Mouse (Mus musculus): ENCODE measurements around the gene Phc1.
"Not testable (repeated sequence)": the region's sequence is repeated elsewhere in the genome, so short reads cannot be mapped to it uniquely, and the experiment has no call there.

Phc1 gene

DNA sequence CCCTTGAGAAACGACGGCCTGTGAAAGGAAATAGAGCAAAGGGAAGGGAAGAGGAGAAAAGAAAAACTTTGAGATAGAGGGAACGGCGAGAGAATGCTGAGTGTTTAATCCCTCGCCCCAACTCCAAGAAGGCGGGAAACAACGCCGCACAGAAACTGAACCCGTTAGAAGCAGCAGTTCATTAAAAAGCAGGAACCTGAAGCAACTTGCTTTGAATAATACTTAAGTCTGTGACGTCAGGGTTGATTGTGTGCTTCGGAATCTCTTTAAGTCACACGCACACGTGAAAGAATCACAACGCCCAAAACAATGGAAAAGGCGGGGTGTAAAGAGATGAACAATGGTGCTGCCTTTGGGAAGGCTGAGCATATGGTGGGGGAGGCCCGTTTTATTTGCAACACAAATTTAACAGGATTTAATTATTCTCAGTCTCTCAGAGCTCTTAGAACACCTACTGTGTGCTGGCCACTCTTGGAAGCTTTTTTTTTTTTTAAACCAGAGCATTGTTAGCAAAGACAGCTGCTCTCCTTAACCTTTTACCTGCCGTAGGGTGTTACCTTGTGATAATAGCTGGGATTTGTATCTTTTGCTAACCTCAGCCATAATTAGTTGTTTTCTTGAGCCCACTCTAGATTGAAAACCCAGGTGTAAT, at the start of gene Phc1:
Gene Phc1, minus strand, starts transcription at position 213 of the 652 bp plus-strand sequence.
- DNase-seq = no peak

DNA sequence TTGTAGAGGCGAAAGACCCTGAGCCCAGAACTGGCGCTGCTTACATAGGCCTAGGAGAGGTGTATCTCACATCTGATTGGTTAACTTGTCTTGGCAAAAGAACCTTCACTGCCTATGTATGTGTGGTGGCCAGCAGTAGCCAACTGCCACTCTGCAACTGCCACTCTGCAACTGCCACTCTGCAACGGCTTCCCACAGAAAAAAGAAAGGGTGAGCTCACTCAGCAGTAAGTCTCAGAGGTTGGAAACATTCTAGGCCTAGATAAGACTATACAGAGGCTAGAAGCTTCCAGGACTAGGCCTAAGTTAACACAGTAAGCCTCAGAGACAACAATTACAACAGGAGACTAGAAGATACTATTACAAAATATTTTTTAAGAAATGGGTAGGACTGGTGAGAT, 49.6 kb upstream of the Phc1 start:
- DNase-seq = not testable (repeated sequence)

DNA sequence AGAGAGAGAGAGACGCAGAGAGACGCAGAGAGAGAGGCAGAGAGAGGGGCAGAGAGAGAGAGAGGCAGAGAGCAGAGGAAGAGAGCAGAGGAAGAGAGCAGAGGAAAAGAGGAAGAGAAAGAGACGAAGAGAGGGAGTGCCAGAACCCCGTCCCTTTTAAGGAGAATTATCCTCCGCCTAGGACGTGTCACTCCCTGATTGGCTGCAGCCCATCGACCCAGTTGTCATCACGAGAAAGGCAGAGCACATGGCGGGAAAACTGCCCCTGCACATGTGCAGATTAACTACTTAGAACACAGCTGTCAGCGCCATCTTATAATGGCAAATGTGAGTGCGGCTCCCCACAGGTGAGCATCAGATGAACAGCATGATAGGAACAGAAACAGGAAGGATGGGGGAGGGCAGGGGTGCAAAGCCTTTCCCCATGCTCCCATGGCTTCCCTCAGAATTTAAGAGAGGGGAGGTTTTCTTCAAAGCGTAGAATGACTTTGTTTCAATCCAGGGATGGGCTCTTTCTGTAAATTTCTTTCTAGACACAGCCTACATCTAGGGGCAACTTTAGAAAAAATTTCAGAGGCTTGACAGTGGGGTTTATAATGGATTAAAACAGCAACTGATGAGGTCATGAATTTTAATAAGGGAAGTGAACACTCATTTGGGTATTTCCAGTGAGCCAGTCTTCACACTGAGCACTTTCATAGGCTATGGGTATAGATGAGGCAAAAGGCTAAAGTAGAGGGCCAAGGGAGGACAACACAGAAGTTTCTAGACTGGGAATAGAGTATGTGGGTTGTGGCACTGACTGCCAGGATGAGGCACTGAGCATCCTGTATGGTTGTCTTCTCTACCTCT, 47.0 kb upstream of the Phc1 start:
- not testable (repeated sequence) for DNase-seq

DNA sequence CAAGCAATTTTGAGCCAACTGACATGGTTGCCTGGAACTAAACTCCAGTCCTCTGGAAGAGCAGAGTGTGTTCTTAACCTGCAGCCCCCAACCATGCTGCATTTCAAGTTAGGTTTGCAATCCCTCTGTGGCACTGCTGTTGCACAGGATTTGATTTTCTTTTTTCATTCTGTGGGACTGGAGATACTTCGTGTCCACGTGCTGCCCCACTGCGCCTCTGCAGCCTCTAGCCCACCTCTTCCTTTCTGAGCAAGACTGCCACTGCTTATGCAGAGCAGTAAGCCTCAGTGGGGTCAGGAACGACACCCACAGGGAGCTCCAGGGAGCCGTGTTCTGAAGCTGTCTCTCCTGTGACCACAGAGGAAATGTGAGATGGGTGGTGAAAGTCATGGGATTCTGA, 45.4 kb upstream of the Phc1 start:
- no peak for DNase-seq

DNA sequence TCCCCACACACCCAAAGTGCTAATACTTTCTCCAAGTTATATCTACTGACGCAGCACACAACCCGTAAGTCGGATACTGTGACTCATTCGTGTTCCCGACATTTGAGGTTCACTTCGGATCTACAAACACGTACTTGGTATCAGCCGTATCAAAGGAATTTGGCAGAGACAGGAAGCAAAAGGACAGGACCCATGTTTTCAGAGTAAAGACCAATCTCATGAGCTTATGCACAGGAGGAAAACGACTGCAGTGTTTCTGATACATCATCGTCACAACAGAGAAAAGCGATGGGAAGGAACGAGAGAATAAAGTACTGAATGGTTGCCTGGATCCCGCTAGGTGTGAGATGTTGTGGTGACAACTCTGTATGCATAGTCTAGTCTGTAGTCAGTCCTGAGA, 44.5 kb upstream of the Phc1 start:
- DNase-seq = no peak

DNA sequence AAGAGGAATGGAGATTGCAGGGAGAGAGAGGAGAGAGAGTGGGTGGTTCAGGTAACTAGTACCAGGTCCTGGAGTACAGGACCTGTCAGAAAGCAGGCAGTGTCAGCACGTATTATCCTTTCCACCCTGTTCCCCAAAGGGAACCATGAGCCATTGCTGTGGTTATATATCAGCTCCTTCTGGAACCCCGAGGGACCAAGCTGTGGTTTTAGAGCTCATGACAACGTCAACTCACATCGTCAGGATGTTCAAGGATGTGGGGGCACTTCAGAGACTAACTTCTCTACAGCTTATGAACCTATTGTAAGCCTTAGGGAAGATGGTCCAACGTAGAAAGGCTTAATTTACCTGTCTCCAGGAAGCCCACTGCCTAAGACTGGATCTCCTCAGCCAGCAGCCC, 42.9 kb upstream of the Phc1 start:
- no peak for DNase-seq

DNA sequence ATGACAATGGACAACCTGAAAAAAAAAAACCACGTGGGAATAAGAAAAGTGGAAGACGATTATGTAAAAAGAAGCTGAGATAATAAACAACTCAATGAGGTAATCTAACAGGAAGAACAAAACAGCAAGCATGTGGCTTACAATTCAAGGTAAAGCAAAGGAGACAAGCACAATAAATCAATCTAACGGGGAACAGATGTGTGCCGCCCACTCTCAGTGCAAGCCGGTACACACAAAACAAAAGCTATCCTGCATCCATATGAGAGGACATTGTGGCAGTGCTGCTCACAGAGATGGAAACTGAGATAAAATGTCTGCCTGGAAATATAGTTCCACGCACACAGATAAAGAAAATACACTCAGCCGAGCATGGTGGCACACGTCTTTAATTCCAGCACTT, 41.7 kb upstream of the Phc1 start:
- no peak for DNase-seq

DNA sequence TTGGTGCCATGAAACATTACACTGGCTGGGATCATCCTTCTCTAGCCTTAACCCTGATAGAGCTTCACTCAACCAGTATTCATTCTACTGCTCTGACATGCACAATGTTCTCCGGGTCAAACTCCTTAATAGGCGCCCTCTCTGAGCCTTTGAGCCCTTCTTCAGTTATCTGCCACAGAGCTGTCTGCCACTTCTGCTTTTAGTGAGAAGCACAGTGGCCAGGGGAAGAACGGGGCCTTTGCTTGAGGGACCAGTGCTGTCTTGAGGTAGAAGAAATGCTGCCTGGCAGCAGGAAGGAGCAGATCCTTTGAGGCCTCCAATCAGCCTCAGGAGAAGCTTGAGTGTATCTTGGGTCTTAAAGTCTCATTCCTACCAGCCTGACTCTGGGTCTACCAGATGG, 27.9 kb upstream of the Phc1 start:
- DNase-seq = no peak

DNA sequence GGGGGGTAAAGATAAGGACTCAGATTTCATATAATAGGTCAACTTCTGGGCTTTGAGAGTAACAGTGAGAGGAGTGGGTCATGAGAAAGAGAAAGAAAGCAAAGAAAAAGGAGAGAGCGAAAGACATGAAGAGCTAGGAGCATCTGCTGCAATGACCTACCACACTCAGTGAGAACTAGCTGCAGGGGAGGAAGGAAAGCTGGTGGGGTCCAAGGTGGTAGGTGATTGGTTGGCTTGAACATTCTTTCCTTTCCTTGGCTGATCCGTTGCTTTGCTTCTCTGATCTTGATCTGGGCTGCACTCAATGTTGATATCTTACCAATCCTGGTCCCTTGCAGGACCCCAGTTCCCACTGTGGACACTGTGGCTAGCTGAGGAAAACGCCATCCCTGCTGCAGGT, 26.6 kb upstream of the Phc1 start:
- no peak for DNase-seq

DNA sequence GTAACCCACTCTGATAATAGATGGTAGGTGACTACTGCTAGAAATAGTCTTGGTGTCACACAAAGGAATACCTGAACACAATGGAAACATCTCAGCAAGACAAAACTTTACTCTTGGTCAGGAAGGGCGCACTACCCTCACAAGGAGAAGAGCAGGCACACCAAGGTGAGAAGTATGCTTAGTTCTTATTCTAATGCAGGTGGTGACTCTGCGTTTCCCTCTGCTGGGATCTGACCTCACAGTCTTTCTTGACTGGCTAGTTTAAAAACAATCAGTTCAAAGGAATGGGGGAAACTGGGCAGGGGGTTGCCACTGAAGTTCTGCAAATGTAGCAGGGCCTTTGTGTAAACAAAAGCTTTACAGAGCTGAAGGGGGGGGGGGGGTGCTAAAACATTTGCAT, 25.9 kb upstream of the Phc1 start:
- no peak for DNase-seq

DNA sequence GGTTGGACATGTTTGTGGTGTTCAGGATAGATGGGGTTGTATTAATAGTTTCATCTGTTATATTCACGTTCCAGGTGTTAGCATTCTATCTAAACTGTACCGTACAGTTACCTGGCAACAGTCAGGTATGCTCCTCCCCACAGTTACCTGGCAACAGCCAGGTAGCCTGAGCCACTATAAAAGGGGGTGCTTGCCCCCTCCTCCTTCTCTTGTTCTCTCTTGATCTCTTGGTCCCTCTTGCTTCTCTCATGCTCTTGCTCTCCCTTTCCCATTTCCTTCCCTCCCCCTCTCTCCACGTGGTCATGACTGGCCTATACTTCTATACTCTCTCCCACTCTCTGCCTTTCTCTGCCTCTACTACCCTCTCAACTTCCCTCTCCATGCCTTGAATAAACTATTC, 25.3 kb upstream of the Phc1 start:
- no peak for DNase-seq

DNA sequence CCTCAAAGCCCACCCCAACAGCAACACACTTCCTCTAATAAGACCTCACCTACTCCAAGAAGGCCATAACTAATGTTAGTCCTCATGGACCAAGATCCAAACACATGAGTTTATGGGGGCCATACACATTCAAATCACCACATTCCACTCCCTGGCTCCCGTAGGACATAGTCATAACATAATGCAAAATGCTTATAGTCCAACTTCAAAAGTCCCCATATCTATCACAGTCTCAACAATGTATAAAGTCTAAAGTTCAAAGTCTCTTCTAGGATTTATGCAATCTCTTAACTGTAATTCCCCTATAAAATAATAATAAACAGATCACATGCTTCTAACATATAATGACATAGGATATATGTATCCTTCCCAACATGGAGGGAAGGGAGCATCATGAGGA, 16.7 kb upstream of the Phc1 start:
- DNase-seq = no peak

DNA sequence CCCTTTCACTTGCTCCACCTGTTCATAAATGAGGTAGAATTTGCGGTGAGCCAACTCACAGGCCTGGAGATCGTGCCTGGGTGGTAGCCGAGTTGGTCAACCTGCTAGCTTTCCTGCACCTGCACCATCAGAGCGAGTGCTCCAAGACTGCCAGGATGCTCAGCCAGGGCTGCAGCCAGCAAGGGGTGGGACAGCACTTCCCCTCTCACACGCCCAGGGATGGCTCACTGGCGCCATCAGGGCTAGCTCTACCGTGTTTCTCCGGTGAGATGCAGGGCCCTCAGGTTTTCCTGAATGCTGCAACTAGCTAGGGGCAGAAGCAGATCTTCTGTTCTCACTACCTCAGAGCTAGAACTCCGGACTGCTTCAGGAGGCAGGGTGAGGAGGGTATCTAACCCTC, 15.5 kb upstream of the Phc1 start:
- no peak for DNase-seq

DNA sequence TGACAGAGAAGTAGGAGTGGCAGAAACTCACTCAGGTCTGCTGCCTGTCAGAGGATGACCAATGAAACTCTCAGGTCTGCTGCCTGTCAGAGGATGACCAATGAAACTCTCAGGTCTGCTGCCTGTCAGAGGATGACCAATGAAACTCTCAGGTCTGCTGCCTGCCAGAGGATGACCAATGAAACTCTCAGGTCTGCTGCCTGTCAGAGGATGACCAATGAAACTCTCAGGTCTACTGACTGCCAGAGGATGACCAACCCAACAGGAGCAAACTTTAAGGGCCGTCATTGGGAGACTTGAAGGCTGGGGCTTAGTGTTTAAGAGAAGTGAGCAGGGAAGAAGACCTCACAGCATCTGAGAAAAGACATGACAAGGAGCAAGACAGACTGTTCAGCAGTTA, 7.0 kb upstream of the Phc1 start:
- not testable (repeated sequence) for DNase-seq

DNA sequence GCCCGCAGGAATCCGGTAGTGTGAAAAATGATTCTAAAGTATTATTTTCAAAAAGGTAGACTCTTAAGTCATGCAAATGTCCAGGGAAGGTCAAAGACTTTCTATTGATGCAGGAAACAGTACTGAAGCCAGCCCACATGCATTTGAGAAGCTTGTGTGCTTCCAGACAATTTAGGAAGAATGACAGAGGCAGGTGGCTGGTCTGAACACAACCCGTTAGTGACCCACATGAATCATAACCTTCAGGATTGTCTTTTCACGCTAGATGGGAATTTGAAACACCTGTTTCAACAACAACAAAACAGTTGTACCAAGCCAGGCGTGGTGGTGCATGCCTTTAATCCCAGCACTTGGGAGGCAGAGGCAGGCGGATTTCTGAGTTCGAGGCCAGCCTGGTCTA, 6.0 kb upstream of the Phc1 start:
- DNase-seq = no peak

DNA sequence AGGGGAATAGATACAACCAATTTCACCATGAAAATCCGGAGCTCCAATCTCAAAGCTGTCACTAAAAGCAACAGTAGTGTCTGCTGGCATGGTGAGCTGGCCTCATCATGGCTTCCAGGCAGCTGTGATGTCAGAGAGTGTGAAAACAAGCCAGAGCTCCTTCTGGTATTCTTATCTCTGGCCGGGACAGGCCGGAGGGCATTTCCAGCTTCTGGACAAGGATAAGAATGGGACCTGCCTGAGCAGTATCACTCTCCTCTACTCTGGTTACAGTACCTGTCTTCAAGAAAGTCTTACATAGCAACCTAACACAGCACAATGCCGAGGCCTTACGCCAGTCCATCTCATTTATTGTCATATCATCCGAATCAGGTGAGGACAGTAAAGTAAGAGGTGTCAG, 5.4 kb upstream of the Phc1 start:
- DNase-seq = no peak

DNA sequence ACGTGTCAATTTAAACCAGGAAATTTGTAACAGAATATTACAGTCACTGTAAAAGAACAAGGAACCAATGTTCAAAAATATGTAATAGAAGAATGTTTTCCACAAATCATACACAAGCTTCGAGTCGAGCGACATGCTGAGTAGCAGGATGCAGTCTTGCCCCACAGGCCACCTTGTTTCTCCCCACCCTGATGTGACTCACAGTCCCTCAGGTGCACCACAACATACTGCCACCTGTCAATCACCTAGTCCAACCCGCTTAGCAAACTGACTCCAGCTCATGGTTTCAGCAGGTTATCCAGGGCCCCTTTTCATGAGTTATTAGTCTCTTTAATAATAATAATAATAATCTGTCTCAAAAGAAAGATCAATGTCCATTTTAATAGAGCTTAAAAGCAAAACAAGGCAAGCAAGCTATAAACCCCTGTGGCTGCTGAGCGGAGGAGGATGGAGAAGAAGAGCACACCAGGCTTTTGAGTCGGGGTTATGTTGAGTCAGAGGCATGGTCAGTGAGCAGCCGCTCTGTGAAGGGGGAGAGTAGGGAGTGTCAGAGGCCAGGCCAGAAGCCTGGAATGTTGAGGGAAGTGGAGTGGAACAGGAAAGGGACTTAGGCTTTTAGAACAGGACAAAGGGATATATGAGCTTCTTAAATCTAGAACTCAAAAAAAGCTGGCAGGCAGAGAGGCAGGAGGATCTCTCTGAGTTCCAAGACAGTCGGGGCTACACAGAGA, 4.2 kb upstream of the Phc1 start:
- DNase-seq = no peak

DNA sequence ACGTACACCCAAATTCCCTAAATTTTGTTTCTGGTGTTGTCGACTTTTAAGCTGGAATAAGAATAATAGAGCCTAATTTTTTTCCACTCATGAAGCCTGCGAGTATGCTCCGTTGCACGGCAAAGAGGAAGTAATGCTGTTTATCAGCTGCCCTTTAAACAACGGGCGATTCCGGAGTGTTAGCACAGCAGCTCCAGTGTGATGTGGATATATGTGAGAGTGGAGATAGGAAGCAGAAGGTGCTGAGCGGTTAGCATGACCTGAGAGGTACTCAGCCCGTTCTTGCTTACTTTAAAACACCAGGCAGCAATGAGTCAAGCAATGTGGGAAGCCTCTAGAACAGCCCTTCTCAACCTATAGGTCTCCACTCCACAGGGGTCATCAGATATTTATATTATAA, 3.4 kb upstream of the Phc1 start:
- DNase-seq = no peak

DNA sequence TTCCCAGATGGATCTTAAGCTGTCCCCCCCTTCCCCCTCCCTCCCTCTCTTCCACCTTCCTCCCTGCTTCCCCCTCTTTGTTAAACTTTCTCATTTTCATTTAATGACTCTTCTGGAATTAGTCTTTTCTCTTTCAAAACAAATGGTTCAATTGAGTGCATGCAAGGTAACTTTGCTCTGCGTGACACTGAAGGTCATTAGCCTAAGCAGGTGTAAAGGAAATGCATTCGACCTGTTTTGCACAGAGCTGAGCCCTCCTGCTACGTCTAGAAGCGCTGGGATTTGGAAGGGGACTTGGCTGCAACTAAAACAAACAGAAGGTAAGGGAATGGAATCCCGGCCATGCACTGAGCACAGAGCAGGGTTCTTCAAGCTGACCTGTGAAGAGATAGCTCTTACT, 1.8 kb upstream of the Phc1 start:
- DNase-seq = no peak

DNA sequence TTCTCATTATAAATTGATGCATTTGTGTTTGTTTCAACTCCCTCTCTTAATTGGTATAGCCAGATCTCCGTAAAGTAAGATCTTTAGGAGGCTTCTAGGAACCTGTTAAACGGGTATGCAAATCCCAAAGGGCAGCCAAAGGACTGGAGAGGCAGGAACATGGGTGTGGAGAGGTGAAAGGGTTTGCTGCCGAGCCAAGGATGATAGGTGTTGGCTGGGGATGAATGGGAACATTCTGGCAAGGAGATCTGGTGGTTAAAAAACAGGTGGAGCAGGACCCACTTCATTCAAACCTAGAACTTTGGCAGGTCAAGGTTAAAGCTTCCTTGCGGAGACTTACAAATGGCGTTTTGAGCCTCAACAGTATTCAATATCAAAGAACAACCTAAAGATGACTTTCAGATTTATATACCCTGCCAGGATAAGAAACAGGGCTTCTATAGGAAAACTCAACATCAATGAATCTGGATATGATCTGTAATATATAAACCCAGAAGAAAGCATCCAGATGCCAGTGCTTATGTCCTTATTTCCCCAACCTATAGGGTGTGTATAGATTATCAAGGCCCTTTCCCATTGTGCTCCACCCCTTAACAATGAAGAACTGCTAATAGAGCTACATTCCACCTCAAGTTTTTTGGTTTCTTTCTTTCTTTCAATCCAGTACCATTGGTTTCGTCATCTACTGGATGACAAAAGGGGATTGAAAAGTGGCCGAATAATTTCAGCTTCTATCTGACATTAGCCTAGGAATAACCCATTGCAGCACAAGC, 863 bp upstream of the Phc1 start:
- DNase-seq = no peak

DNA sequence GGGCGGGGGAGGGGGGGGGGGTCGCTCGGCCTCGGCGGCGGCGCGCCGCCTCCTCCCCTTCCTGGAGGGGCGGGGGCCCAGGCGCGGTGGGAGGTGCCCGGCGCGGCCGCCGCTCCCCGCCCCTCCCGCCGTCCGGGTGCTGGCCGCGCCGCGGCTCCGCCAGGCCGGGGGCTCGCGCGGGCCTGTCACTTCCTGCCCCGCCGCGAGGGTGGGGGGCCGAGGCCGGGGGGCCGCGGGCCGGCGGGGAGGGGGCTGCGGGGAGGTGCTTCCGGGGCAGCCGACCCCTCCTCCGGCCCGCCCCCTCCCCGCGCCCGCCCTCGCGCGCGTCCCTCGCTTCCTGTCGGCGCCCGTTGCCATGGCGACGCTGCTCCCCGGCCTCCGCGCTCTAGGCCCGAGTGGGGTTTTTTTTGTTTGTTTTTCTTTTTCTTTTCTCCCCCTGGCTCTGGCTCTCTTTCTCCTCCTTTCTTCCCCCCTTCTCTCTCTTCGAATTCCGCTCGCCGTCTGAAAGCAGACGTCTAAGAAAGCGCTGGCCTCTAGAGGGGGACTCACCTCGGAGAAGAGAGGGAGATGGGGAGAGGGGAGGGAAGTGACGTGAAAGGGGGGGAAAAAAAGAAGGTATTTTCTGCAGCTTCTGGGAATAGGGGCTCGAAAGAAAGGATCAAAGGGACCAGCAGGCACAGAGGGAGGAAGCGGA, 566 bp downstream of the Phc1 start:
- peak; percentile 69 to 71 for DNase-seq

DNA sequence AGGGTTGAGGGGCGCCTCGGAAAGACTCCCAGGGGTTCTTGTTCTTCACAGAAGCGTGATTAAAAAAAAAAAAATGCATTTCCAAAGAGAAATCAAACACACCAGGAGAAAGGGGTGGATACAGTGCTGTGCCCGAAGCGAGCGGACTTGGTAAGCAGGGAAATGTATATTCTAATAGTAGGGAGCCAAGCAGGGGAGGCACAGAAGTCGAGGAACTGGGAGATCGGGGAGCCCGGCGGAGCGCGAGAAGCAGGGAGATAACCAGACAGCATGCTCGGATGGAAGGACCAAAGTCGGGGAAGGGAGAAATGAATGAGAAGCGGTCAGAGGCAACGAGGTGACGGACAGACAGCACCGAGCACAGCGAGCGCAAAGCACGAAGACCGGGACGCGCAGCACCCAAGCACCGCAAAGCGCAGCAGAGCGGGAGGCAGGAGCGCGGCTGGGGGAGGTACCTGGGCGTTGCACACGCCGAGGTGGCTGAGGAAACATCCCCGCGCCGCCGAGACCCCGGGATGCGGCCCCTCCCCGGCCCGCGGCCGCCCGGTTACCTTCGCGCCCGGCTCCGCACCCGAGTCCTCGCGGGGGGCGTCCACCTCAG, 1.2 kb downstream of the Phc1 start:
- peak; percentile 58 to 59 for DNase-seq
